Mouse (Mus musculus) lung, adult 2 months (tissue): ENCODE measurements around the gene Zfp951.
"Not testable (repeated sequence)": the region's sequence is repeated elsewhere in the genome, so short reads cannot be mapped to it uniquely, and the experiment has no call there.

Source experiments
- CTCF ChIP-seq: fragments of 200-500 bp; IDR thresholded peaks from 2 replicates; pipeline ENCODE4 v1.5.1; 2011; ENCODE audit warnings: mild to moderate bottlenecking, low read length, control low read depth; ENCODE audit not compliant: insufficient read depth
- POLR2A ChIP-seq: fragments of 200-500 bp; IDR thresholded peaks from 2 replicates; pipeline ENCODE4 v1.6.1; 2011; ENCODE audit warnings: low read depth, mild to moderate bottlenecking, control low read depth, low read length, borderline replicate concordance; ENCODE audit errors: extremely low read depth

- TF ChIP-seq CTCF, POLR2A: not testable (repeated sequence)
Observed at GRCm38 (mm10) chr5:104859045-104859961, 567 bp downstream of the Zfp951 start.
